Mouse (Mus musculus): ENCODE measurements around the gene Ormdl3.

DNA sequence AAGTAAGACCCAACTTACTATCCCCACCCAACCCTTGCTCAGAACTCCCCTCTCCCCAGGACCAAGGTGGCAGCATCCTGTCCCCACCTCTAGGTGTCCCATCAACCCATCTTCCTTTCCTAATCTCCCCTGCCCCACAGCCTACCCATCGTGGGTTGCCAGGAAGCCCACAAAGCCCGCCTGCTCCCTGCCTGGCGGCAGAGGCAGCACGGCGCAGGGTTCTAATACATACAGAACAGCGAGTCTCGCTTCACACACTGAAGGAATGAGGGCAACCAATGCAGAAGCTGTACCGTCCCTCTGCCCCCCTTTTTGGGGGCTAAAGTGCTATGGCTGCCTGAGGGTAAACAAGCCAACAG, 5.2 kb downstream of the Ormdl3 start:
- TF ChIP-seq CTCF (conservative IDR thresholded peaks at IDR 0.05; ENCODE audit: insufficient read depth, insufficient read length, low read depth, low read length) (no peak), POLR2A (IDR thresholded peaks at IDR 0.05; ENCODE audit: low read depth, low read length) (no peak)
